Mouse (Mus musculus) liver, embryonic 13.5 days (tissue): Measurements from ENCODE around the gene Gjb4. TPM values are rescaled to one million over a fixed set of nuclear protein-coding genes. Genes with fewer than 3 reads are reported as not detected.

Experiments
- ATAC-seq: fragments of 200-750 bp; cut with Nextera tagmentation; 2 replicates; pipeline ENCODE4 v1.8.0; 2017; ENCODE audit warnings: low read depth, mild to moderate bottlenecking, moderate number of reproducible peaks, moderate library complexity
- DNase-seq: peaks from one replicate; pipeline ENCODE4 v3.0.0; 2022
- H3K27ac ChIP-seq: fragments of 300-500 bp; sonication (generic); 2 replicates; pipeline ENCODE4 v1.5.1; 2015; ENCODE audit warnings: moderate library complexity, mild to moderate bottlenecking, inconsistent platforms
- H3K27me3 ChIP-seq: fragments of 300-500 bp; sonication (generic); 2 replicates; pipeline ENCODE4 v1.6.1; 2015; ENCODE audit warnings: mild to moderate bottlenecking, inconsistent platforms
- H3K36me3 ChIP-seq: fragments of 300-500 bp; sonication (generic); 2 replicates; pipeline ENCODE4 v1.6.1; 2015; ENCODE audit warnings: mild to moderate bottlenecking, inconsistent platforms
- H3K4me1 ChIP-seq: fragments of 300-500 bp; sonication (generic); replicated peaks from 2 replicates; pipeline ENCODE4 v1.6.1; 2015; ENCODE audit warnings: inconsistent platforms
- H3K4me2 ChIP-seq: fragments of 300-500 bp; sonication (generic); 2 replicates; pipeline ENCODE4 v1.6.1; 2015; ENCODE audit warnings: inconsistent platforms, mild to moderate bottlenecking, moderate library complexity
- H3K4me3 ChIP-seq: fragments of 300-500 bp; sonication (generic); replicated peaks from 2 replicates; pipeline ENCODE4 v1.5.1; 2015; ENCODE audit warnings: mild to moderate bottlenecking, inconsistent platforms
- H3K9ac ChIP-seq: fragments of 300-500 bp; sonication (generic); 2 replicates; pipeline ENCODE4 v1.6.1; 2015; ENCODE audit warnings: mild to moderate bottlenecking, inconsistent platforms
- H3K9me3 ChIP-seq: fragments of 300-500 bp; sonication (generic); replicated peaks from 2 replicates; pipeline ENCODE4 v1.6.1; 2016; ENCODE audit warnings: inconsistent platforms
- WGBS: fragments of 180-500 bp; shearing (Covaris S2); methylation state at CpG from one replicate; pipeline ENCODE4 v1.1.7; 2015; ENCODE audit not compliant: insufficient replicate concordance; 5-methylcytosine and 5-hydroxymethylcytosine counted together
- polyA plus RNA-seq: library from polyadenylated mRNA; unstranded; fragments of >200 nt; fragmentation: Nextera tagmentation; extraction: Ambion mirVana; gene quantifications from 2 replicates; pipeline ENCODE4 v1.2.1, GENCODE M21; 2015

Gene Gjb4
- polyA plus RNA-seq, result not detected in 2 replicates

- Histone ChIP-seq H3K36me3 (no peaks in the 10 kb centered on the region), H3K9me3 (no peaks in the 10 kb centered on the region), H3K4me2 (no peak within 1 kb of the TSS), H3K4me1 (no peaks in the 10 kb centered on the region), H3K27ac (no peak within 1 kb of the TSS), H3K4me3 (no peak within 1 kb of the TSS), H3K9ac (no peak within 1 kb of the TSS), H3K27me3 (no peaks in the 10 kb centered on the region)
- ATAC-seq (no peak), DNase-seq (no peak)
- 58% methylated on average over 8 of the region's 8 CpGs for WGBS
Observed at GRCm38 (mm10) chr4:127353951-127354438, at the start of gene Gjb4. Gene Gjb4, minus strand, starts transcription at chr4:127354081.

GRCm38 (mm10) chr4:127402614-127403013, 48.7 kb upstream of the Gjb4 start:
- H3K27me3 ChIP-seq, result no peaks in the 10 kb centered on the region
- no peak overlapping the region for H3K9ac ChIP-seq
- no peak for DNase-seq
- H3K27ac ChIP-seq, result no peak overlapping the region
- H3K4me2 ChIP-seq, result no peak overlapping the region
- no peaks in the 10 kb centered on the region for H3K36me3 ChIP-seq
- 56% methylated on average over 3 of the region's 3 CpGs for WGBS
- 0 out of 2 replicates have a peak, but pooled peaks cover 2% of the 10 kb centered on the region for H3K9me3 ChIP-seq
- H3K4me1 ChIP-seq, result no peaks in the 10 kb centered on the region
- no peak overlapping the region for H3K4me3 ChIP-seq
- no peak for ATAC-seq

GRCm38 (mm10) chr4:127402166-127402565, 48.3 kb upstream of the Gjb4 start:
- Histone ChIP-seq H3K36me3 (no peaks in the 10 kb centered on the region), H3K4me2 (no peak overlapping the region), H3K9ac (no peak overlapping the region), H3K4me1 (no peaks in the 10 kb centered on the region), H3K27ac (no peak overlapping the region), H3K27me3 (no peaks in the 10 kb centered on the region), H3K9me3 (0 out of 2 replicates have a peak, but pooled peaks cover 2% of the 10 kb centered on the region), H3K4me3 (no peak overlapping the region)
- DNase-seq (no peak), ATAC-seq (no peak)
- 66% methylated on average over 4 of the region's 4 CpGs for WGBS

- no peak for ATAC-seq
- Histone ChIP-seq H3K27ac (no peak overlapping the region), H3K9ac (no peak overlapping the region), H3K4me3 (no peak overlapping the region), H3K27me3 (no peaks in the 10 kb centered on the region), H3K36me3 (no peaks in the 10 kb centered on the region), H3K4me2 (no peak overlapping the region), H3K9me3 (no peaks in the 10 kb centered on the region), H3K4me1 (no peaks in the 10 kb centered on the region)
- 32% methylated on average over 11 of the region's 11 CpGs for WGBS
- DNase-seq, result no peak
Observed at GRCm38 (mm10) chr4:127400165-127401145, 46.6 kb upstream of the Gjb4 start.

- ATAC-seq (no peak), DNase-seq (no peak)
- WGBS, result 20% methylated on average over 4 of the region's 4 CpGs
Observed at GRCm38 (mm10) chr4:127395591-127395990, 41.7 kb upstream of the Gjb4 start.

GRCm38 (mm10) chr4:127389645-127390044, 35.8 kb upstream of the Gjb4 start:
- Histone ChIP-seq H3K9me3 (0 out of 2 replicates have a peak, but pooled peaks cover 3% of the 10 kb centered on the region), H3K4me3 (no peak overlapping the region), H3K27ac (no peak overlapping the region), H3K9ac (no peak overlapping the region), H3K4me2 (no peak overlapping the region), H3K4me1 (no peaks in the 10 kb centered on the region), H3K27me3 (no peaks in the 10 kb centered on the region), H3K36me3 (no peaks in the 10 kb centered on the region)
- WGBS, result 71% methylated on average over 13 of the region's 13 CpGs
- ATAC-seq (no peak), DNase-seq (no peak)

More at GRCm38 (mm10) chr4:127395591-127395990, 41.7 kb upstream of the Gjb4 start:
- H3K4me1 ChIP-seq, result no peaks in the 10 kb centered on the region
- no peak overlapping the region for H3K4me3 ChIP-seq
- H3K27me3 ChIP-seq, result no peaks in the 10 kb centered on the region
- no peak overlapping the region for H3K27ac ChIP-seq
- H3K9me3 ChIP-seq, result 0 out of 2 replicates have a peak, but pooled peaks cover 3% of the 10 kb centered on the region
- H3K4me2 ChIP-seq, result no peak overlapping the region
- H3K9ac ChIP-seq, result no peak overlapping the region
- no peaks in the 10 kb centered on the region for H3K36me3 ChIP-seq

- no peaks in the 10 kb centered on the region for H3K36me3 ChIP-seq
- H3K27ac ChIP-seq, result no peak overlapping the region
- DNase-seq (no peak), ATAC-seq (no peak)
- no peaks in the 10 kb centered on the region for H3K4me1 ChIP-seq
- H3K4me3 ChIP-seq, result no peak overlapping the region
- 27% methylated on average over 4 of the region's 4 CpGs for WGBS
- H3K27me3 ChIP-seq, result no peaks in the 10 kb centered on the region
- no peaks in the 10 kb centered on the region for H3K9me3 ChIP-seq
- H3K9ac ChIP-seq, result no peak overlapping the region
- no peak overlapping the region for H3K4me2 ChIP-seq
Observed at GRCm38 (mm10) chr4:127377344-127377743, 23.5 kb upstream of the Gjb4 start.

- Histone ChIP-seq H3K27ac (no peak overlapping the region), H3K4me2 (no peak overlapping the region), H3K36me3 (no peaks in the 10 kb centered on the region), H3K4me3 (no peak overlapping the region), H3K9ac (no peak overlapping the region), H3K27me3 (no peaks in the 10 kb centered on the region), H3K9me3 (no peaks in the 10 kb centered on the region), H3K4me1 (no peaks in the 10 kb centered on the region)
- ATAC-seq (no peak), DNase-seq (no peak)
- WGBS, result 77% methylated on average over 17 of the region's 17 CpGs
Observed at GRCm38 (mm10) chr4:127375541-127376177, 21.8 kb upstream of the Gjb4 start.

- Histone ChIP-seq H3K27me3 (no peaks in the 10 kb centered on the region), H3K36me3 (no peaks in the 10 kb centered on the region), H3K4me2 (no peak overlapping the region), H3K9ac (no peak overlapping the region), H3K4me3 (no peak overlapping the region), H3K27ac (no peak overlapping the region), H3K4me1 (no peaks in the 10 kb centered on the region), H3K9me3 (no peaks in the 10 kb centered on the region)
- DNase-seq (no peak), ATAC-seq (no peak)
- WGBS, result 60% methylated on average over 4 of the region's 4 CpGs
Observed at GRCm38 (mm10) chr4:127374645-127375044, 20.8 kb upstream of the Gjb4 start.

- H3K27ac ChIP-seq, result no peak overlapping the region
- no peak for DNase-seq
- no peak overlapping the region for H3K4me3 ChIP-seq
- H3K4me1 ChIP-seq, result no peaks in the 10 kb centered on the region
- H3K27me3 ChIP-seq, result no peaks in the 10 kb centered on the region
- no peaks in the 10 kb centered on the region for H3K9me3 ChIP-seq
- ATAC-seq, result no peak
- WGBS, result 59% methylated on average over 8 of the region's 8 CpGs
- no peaks in the 10 kb centered on the region for H3K36me3 ChIP-seq
- H3K4me2 ChIP-seq, result no peak overlapping the region
- H3K9ac ChIP-seq, result no peak overlapping the region
Observed at GRCm38 (mm10) chr4:127373491-127373890, 19.6 kb upstream of the Gjb4 start.

- no peak overlapping the region for H3K9ac ChIP-seq
- H3K4me3 ChIP-seq, result no peak overlapping the region
- no peaks in the 10 kb centered on the region for H3K4me1 ChIP-seq
- no peaks in the 10 kb centered on the region for H3K36me3 ChIP-seq
- no peak overlapping the region for H3K4me2 ChIP-seq
- ATAC-seq (no peak), DNase-seq (no peak)
- H3K9me3 ChIP-seq, result no peaks in the 10 kb centered on the region
- 53% methylated on average over 5 of the region's 5 CpGs for WGBS
- no peak overlapping the region for H3K27ac ChIP-seq
- H3K27me3 ChIP-seq, result no peaks in the 10 kb centered on the region
Observed at GRCm38 (mm10) chr4:127371546-127371945, 17.7 kb upstream of the Gjb4 start.
